Mouse (Mus musculus) forebrain, embryonic 16.5 days (tissue): ENCODE data around the gene Apbb1ip. TPM values are rescaled to one million over a fixed set of nuclear protein-coding genes. Genes with fewer than 3 reads are reported as not detected.

Source experiments
- ATAC-seq: fragments of 200-750 bp; cut with Nextera tagmentation; 2 replicates; pipeline ENCODE4 v1.8.0; 2017; ENCODE audit warnings: mild to moderate bottlenecking, moderate library complexity
- H3K27ac ChIP-seq: fragments of 300-500 bp; sonication (generic); 2 replicates; pipeline ENCODE4 v1.5.1; 2014; ENCODE audit warnings: low read length, control low read depth
- H3K27me3 ChIP-seq: fragments of 300-500 bp; sonication (generic); replicated peaks from 2 replicates; pipeline ENCODE4 v1.6.1; 2014; ENCODE audit warnings: low read length; ENCODE audit not compliant: control insufficient read depth, insufficient read depth
- H3K36me3 ChIP-seq: fragments of 300-500 bp; sonication (generic); 2 replicates; pipeline ENCODE4 v1.6.1; 2014; ENCODE audit not compliant: control insufficient read depth, insufficient read depth
- H3K4me1 ChIP-seq: fragments of 300-500 bp; sonication (generic); replicated peaks from 2 replicates; pipeline ENCODE4 v1.6.1; 2014; ENCODE audit warnings: low read length; ENCODE audit not compliant: control insufficient read depth, insufficient read depth
- H3K4me2 ChIP-seq: fragments of 300-500 bp; sonication (generic); 2 replicates; pipeline ENCODE4 v1.6.1; 2014; ENCODE audit warnings: mild to moderate bottlenecking, low read length, control low read depth
- H3K4me3 ChIP-seq: fragments of 300-500 bp; sonication (generic); replicated peaks from 2 replicates; pipeline ENCODE4 v1.5.1; 2014; ENCODE audit warnings: mild to moderate bottlenecking, low read length, control low read depth
- H3K9ac ChIP-seq: fragments of 300-500 bp; sonication (generic); replicated peaks from 2 replicates; pipeline ENCODE4 v1.6.1; 2014; ENCODE audit warnings: low read depth, low read length, control low read depth
- H3K9me3 ChIP-seq: fragments of 300-500 bp; sonication (generic); 2 replicates; pipeline ENCODE4 v1.6.1; 2016; ENCODE audit warnings: low read length; ENCODE audit not compliant: control insufficient read depth
- WGBS: fragments of 180-500 bp; shearing (Covaris S2); extraction: QIAGEN DNeasy Blood & Tissue Kit; methylation state at CpG from one replicate; pipeline ENCODE4 v1.1.7; 2014; 5-methylcytosine and 5-hydroxymethylcytosine counted together
- polyA plus RNA-seq: library from polyadenylated mRNA; unstranded; fragments of >200 nt; fragmentation: Nextera tagmentation; extraction: Ambion mirVana; gene quantifications from 2 replicates; pipeline ENCODE4 v1.2.1, GENCODE M21; 2015

The Apbb1ip gene
- polyA plus RNA-seq, 1 experiment from 2014 or later = 1.0 TPM

- Histone ChIP-seq H3K4me3 (no peak overlapping the region), H3K4me2 (no peak overlapping the region), H3K27me3 (no peaks in the 10 kb centered on the region), H3K9ac (no peak overlapping the region), H3K27ac (no peak overlapping the region), H3K36me3 (no peaks in the 10 kb centered on the region), H3K4me1 (0 out of 2 replicates have a peak, but pooled peaks cover 2% of the 10 kb centered on the region), H3K9me3 (0 out of 2 replicates have a peak, but pooled peaks cover 3% of the 10 kb centered on the region)
- ATAC-seq = no peak
These were observed 26.0 kb upstream of the Apbb1ip start for GRCm38 (mm10) chr2:22747941-22748340.

- ATAC-seq = no peak
These were observed 24.1 kb upstream of the Apbb1ip start for GRCm38 (mm10) chr2:22749761-22750160.

DNA sequence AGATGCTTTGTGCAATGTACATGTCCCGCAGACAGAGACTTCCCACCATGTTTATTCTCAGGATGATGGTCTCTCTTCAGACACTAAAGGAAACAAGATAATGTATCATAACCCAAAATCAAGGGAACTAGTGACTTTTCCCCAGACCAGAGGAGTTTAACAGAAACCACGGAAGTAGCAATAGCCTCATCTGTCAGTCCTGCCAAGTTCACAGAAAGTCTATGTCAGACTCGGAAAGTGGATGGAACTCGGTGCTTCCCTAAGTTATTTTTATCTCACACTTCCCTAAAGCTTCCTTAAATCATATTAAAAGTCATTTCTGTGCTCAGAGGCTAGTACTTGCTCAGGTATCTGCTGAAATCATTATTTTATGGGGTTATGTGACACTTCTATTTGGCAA lies 21.4 kb upstream of the Apbb1ip start:
- Histone ChIP-seq H3K36me3 (no peaks in the 10 kb centered on the region), H3K27me3 (no peaks in the 10 kb centered on the region), H3K4me2 (no peak overlapping the region), H3K9ac (no peak overlapping the region), H3K4me3 (no peak overlapping the region), H3K9me3 (0 out of 2 replicates have a peak, but pooled peaks cover 3% of the 10 kb centered on the region), H3K27ac (no peak overlapping the region), H3K4me1 (no peaks in the 10 kb centered on the region)
- ATAC-seq = no peak
- WGBS = 87% methylated on average over 4 of the region's 4 CpGs

More at GRCm38 (mm10) chr2:22749761-22750160, 24.1 kb upstream of the Apbb1ip start:
- H3K4me1 ChIP-seq = no peaks in the 10 kb centered on the region
- H3K9ac ChIP-seq = no peak overlapping the region
- H3K36me3 ChIP-seq = no peaks in the 10 kb centered on the region
- no peaks in the 10 kb centered on the region for H3K27me3 ChIP-seq
- H3K4me2 ChIP-seq = no peak overlapping the region
- H3K9me3 ChIP-seq = 0 out of 2 replicates have a peak, but pooled peaks cover 3% of the 10 kb centered on the region
- H3K27ac ChIP-seq = no peak overlapping the region
- H3K4me3 ChIP-seq = no peak overlapping the region
- WGBS = 90% methylated on average over 3 of the region's 3 CpGs

- Histone ChIP-seq H3K27ac (no peak overlapping the region), H3K36me3 (no peaks in the 10 kb centered on the region), H3K4me2 (no peak overlapping the region), H3K4me1 (no peaks in the 10 kb centered on the region), H3K9ac (no peak overlapping the region), H3K9me3 (0 out of 2 replicates have a peak, but pooled peaks cover 3% of the 10 kb centered on the region), H3K27me3 (no peaks in the 10 kb centered on the region), H3K4me3 (no peak overlapping the region)
- no peak for ATAC-seq
- 80% methylated on average over 2 of the region's 2 CpGs for WGBS
These were observed 20.3 kb upstream of the Apbb1ip start for GRCm38 (mm10) chr2:22753461-22754075.

DNA sequence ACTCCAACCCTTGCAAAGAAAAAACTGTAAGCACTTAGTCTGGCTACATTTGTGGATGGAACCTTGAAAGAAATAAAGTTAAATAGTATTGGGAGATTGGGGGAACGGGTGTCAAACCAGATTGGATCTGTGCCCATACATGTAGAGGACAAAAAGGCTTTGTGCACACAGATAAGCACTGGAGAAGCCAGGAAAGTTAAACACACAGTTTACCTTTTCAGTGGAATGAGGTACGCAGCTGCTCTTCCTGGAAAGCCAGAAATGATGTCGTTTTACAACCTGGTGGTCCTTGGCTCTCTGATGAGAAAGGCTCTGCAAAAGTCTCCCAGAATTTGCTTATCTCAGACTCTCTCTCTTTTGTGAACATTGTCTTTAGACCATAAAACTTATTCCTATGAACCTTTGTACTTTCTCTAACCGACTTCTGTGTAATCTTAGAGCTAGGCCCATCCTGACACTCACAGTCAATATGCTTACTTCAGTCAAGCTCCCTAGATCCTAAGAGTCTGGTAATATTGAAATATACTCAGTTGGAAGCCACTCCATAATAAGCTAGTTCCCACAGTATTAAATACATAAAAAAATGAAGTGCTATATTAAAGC lies 19.6 kb upstream of the Apbb1ip start:
- Histone ChIP-seq H3K27me3 (no peaks in the 10 kb centered on the region), H3K9me3 (0 out of 2 replicates have a peak, but pooled peaks cover 3% of the 10 kb centered on the region), H3K9ac (no peak overlapping the region), H3K4me3 (no peak overlapping the region), H3K4me2 (no peak overlapping the region), H3K4me1 (no peaks in the 10 kb centered on the region), H3K27ac (no peak overlapping the region), H3K36me3 (no peaks in the 10 kb centered on the region)
- 74% methylated on average over 4 of the region's 4 CpGs for WGBS
- ATAC-seq = no peak

DNA sequence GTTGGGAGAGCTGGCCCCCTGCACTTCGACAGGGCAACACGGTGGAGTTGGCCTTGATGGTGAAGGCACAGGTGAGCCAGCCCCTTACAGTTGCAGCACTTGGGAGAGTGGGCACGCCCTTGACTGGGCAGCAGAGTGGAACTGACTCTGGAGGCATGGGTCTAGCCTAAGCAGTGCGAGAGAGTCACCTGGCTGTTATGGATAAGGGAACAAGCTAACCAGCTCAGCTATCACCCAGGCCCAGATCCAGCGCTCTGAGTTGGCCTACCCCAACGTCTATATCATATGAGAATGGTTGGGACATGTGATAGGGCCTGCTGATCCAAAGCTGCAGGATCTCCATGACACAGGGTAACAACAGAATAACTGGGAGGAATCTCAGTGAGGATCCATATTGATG lies 18.3 kb upstream of the Apbb1ip start:
- no peaks in the 10 kb centered on the region for H3K36me3 ChIP-seq

DNA sequence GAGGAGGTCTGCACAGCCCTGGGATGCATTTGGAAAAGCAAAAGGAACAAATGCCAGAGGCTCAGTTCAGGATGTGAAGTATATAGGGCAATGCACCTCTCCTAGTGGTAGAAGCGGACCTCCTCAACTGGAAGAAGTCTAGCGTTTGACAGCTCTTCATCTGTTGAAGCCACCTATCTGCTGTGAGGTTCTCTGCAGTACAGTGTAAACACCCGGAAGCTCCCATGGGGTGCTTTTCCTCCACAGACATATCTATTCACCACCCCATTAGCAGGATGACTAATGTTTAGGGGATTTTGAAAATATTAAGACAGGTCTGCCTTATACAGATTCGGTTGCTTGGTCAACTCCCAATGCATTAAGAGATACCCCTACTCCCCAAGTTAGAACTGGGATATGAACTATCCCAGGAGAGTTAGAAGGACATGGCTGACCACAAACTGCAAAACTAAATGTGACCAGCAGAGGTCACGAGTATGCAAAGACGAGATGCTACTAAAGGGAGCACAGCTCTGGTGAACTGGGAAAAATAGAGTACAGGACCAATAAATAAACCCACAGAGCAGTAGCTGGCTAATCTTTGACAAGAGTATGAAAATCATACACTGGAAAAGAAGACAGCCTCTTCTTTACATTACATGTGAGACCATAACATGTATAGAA lies 15.5 kb upstream of the Apbb1ip start:
- WGBS = 48% methylated on average over 6 of the region's 6 CpGs
- H3K27ac ChIP-seq = no peak overlapping the region
- ATAC-seq = peak; percentile 57

More for the DNA sequence above, 18.3 kb upstream of the Apbb1ip start:
- WGBS = 90% methylated on average over 6 of the region's 6 CpGs
- ATAC-seq = no peak
- Histone ChIP-seq H3K9ac (no peak overlapping the region), H3K27me3 (no peaks in the 10 kb centered on the region), H3K9me3 (no peaks in the 10 kb centered on the region), H3K4me1 (no peaks in the 10 kb centered on the region), H3K27ac (no peak overlapping the region), H3K4me3 (no peak overlapping the region), H3K4me2 (no peak overlapping the region)

DNA sequence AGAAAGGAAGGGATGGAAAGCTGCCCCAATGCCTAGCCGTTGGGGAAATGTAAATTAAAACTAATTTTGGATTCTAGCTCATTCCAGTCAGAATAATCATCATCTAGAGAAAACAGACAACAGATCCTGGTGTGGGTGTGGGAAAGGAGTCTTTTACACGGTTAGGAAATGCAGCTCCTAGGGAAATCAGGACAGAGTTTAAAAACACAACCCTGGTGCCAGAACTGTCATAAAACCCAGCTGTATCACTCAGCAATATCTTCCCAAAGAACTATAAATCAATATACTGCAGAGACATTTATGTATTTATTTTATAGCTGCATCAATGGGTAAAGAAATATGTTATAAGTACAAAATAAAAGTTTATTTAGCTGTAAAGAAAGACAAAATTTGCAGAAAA lies 13.4 kb upstream of the Apbb1ip start:
- no peak overlapping the region for H3K4me2 ChIP-seq
- no peaks in the 10 kb centered on the region for H3K9me3 ChIP-seq
- no peak for ATAC-seq
- no peak overlapping the region for H3K27ac ChIP-seq
- no peaks in the 10 kb centered on the region for H3K27me3 ChIP-seq
- no peak overlapping the region for H3K4me3 ChIP-seq
- H3K36me3 ChIP-seq = no peaks in the 10 kb centered on the region
- WGBS = 38% methylated on average over 2 of the region's 2 CpGs
- no peak overlapping the region for H3K9ac ChIP-seq
- no peaks in the 10 kb centered on the region for H3K4me1 ChIP-seq

More for the DNA sequence above, 15.5 kb upstream of the Apbb1ip start:
- H3K9ac ChIP-seq = no peak overlapping the region
- H3K36me3 ChIP-seq = no peaks in the 10 kb centered on the region
- no peaks in the 10 kb centered on the region for H3K9me3 ChIP-seq
- H3K4me2 ChIP-seq = no peak overlapping the region
- no peak overlapping the region for H3K4me3 ChIP-seq
- no peaks in the 10 kb centered on the region for H3K4me1 ChIP-seq
- H3K27me3 ChIP-seq = no peaks in the 10 kb centered on the region

DNA sequence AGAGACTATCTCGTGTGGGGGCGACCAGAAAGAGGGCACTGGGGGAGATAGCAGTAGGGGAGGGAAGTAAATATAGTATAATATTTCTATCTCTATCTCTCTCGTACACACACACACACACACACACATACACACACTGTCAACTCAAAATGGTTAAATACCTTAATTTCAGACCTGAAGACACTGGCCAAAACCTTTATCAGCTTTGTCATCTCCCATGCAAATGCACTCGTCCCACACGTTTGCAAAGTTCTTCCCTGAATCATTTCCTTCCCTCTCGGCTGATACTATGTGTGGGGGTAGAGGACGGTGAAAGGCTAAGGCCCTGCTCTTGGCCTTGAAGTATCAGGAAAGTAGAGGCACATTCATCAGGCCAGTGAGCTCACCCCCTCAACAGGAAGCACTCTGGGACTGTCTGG lies 12.8 kb upstream of the Apbb1ip start:
- H3K9ac ChIP-seq = no peak overlapping the region
- H3K27ac ChIP-seq = no peak overlapping the region
- H3K4me3 ChIP-seq = no peak overlapping the region
- H3K36me3 ChIP-seq = no peaks in the 10 kb centered on the region
- no peaks in the 10 kb centered on the region for H3K27me3 ChIP-seq
- no peak overlapping the region for H3K4me2 ChIP-seq
- no peak for ATAC-seq
- WGBS = 83% methylated on average over 7 of the region's 7 CpGs
- H3K4me1 ChIP-seq = no peaks in the 10 kb centered on the region
- no peaks in the 10 kb centered on the region for H3K9me3 ChIP-seq
